Mouse (Mus musculus): ENCODE results near the gene Stbd1.

Gene Stbd1

GRCm38 (mm10) chr5:92640861-92641260 is 38.0 kb downstream of the Stbd1 start:
- no peak for DNase-seq

Data from thymus, adult 18-20 months (tissue).